Mouse (Mus musculus): ENCODE results near the gene Arsb.
"Not testable (repeated sequence)": the region's sequence is repeated elsewhere in the genome, so short reads cannot be mapped to it uniquely, and the experiment has no call there.

Arsb gene

GRCm38 (mm10) chr13:93786051-93786450 is 14.6 kb downstream of the Arsb start:
- ATAC-seq (ENCODE audit: insufficient number of reproducible peaks, low FRiP score, low TSS enrichment) = peak; percentile 64

DNA sequence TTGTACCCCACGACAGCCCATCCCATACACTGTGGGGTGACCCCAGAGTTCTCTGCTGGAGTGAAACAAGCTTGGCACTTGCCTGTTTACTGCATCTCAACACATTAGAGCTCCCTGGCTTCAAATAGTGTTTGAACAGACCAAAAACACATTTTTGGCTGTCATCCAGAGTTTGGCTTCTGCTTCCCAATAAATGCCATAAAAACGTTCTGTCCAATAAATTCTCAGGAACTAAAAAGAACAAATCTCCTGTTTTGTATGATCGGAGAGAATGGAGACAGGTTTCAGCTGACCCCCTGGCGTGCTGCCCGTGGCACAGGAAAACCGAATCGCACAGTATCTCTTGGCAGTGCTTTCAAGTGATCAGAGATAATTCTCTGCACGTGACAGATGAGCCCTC is 16.2 kb downstream of the Arsb start:
- ATAC-seq (ENCODE audit: insufficient number of reproducible peaks, low FRiP score, low TSS enrichment) = peak; percentile 60

- ATAC-seq (ENCODE audit: insufficient number of reproducible peaks, low FRiP score, low TSS enrichment) = peak; percentile 72
Measured at GRCm38 (mm10) chr13:93792945-93793642, 21.7 kb downstream of the Arsb start.

DNA sequence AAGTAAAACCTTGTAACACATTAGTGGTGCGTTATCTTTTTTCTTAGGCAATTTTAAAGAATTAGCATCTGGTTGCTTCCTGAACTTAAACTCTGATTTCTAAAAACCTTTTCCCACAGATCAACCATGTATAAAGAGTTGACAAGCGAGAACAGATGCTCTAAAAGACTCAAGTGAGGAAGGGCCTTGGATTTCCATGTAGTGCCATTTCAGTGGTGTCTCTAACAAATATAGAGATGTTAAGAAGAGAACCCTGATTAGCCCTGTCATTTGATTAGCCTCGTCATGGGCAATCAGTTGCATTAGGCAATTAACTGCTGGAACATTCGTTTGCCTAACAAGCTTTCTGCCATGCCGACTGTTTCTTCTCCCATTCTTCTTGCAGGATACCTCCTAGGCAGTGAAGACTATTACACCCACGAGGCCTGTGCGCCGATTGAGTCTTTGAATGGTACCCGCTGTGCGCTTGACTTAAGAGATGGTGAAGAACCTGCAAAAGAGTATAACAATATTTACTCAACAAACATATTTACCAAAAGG is 22.3 kb downstream of the Arsb start:
- ATAC-seq (ENCODE audit: insufficient number of reproducible peaks, low FRiP score, low TSS enrichment) = no peak

DNA sequence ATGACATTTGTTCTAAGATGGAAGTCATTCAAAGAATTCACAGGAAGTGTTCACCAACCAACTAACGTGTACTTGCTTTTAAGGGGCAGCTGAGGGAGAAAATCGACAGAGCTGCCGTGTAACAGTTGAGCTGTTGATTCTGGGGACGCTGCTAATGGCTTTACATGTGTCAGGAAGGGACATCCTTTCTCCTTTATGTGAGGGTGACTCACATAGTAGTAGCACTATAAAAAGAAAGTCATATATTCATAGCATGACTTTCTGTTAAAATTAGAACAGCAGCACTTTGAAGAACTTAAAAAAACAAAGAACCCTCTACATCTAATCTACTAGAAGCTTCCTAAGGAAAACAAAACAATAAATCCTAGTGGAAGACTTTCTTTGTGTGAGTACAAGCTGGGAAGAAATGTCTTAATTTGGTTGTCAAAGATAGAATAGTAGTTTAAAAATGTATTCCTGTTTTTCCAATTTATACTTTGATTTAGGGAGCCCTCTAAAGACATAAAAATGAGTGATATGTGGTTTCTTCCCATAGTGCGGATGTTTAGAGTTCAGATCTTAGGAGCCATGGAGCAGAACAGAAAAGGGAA is 25.7 kb downstream of the Arsb start:
- no peak for ATAC-seq (ENCODE audit: insufficient number of reproducible peaks, low FRiP score, low TSS enrichment)

- ATAC-seq (ENCODE audit: insufficient number of reproducible peaks, low FRiP score, low TSS enrichment) = not testable (repeated sequence)
Measured at GRCm38 (mm10) chr13:93810311-93810710, 38.9 kb downstream of the Arsb start.

DNA sequence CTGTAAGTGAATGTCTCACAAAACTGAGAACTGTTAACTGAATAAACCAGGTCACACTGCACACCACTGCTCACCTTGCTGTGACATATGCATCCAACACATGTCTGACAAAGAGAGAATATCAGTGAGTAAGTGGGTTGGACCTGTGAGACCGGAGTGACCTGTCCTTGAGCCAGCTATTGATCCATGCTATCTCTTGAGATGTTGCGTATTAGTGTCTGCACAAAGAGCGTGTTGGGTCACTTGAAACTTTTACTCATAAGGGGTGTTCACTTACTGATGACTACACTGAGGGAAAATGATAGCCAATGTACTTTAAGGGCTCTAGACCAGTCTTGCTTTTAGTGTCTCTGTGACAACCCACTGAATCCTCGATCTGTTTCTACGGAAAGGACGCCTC is 42.7 kb downstream of the Arsb start:
- no peak for ATAC-seq (ENCODE audit: insufficient number of reproducible peaks, low FRiP score, low TSS enrichment)

DNA sequence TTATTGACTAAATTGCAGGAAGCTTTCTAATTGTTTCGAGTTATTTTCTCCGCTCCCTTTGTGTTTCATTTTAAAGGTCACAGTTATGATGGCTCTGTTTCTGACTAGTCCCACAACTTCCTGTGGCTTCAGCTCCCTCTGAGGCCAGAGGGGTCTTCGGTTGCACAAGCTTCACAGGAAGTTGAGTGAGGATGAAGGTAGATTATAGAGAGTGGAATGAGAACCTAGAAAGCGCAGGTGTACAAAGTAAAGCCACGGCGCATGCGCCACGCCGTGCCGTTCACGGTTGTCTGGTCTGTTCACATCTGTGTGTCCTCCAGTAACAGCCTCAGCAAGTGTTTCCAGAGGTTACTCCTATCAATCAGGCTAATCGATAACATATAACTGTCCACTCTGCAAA is 43.2 kb downstream of the Arsb start:
- ATAC-seq (ENCODE audit: insufficient number of reproducible peaks, low FRiP score, low TSS enrichment) = no peak

DNA sequence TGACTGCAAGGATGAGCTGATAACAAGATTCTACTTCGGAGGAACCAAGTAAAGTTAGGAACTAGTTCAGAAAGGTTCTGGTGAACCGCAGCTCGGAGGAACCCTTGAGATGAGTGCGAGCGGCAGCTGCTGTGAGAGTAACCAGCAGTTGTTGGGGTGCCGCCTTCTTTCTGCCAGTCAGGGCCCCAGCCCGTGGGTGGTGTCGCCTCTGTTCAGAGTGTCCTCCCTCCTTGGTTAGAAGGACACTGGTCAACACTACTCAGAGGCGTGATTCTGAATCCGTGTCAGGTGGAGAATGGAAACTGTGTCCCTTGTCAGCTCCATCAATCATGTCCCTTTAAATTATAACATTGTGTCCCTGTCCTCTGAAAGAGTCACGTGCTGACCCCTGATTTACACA is 43.7 kb downstream of the Arsb start:
- no peak for ATAC-seq (ENCODE audit: insufficient number of reproducible peaks, low FRiP score, low TSS enrichment)

GRCm38 (mm10) chr13:93816127-93816526 is 44.7 kb downstream of the Arsb start:
- ATAC-seq (ENCODE audit: insufficient number of reproducible peaks, low FRiP score, low TSS enrichment) = no peak

DNA sequence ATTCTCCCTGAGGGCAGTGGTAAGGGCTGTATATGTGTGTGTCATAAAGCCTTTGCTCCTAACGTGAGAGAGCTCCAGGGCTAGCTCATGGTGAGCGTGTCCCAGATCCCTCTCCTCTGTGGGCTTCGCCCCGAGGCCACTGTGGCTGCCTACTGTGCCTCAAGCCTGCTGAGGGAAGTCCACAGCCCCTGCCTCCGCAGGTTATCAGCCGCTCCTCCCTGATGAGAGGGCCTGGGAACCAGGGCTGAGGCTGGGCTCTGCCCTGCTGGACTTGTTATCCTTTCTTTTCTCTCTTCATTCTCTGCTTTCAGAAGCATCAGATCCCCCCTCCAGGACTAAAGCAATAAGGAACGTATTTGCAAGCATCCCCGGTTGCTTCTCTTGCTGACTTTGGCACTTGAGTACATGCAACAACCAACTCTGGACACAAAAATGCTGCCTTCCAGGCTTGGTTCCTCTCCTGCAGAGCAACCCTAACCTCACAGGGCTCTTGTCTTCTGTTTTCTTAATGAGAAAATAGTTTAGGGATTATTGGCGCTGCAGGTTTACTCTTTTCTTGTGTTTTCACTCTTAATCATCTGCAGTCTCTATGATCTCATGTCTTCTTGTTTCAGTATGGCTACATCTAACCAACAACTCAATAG is 45.4 kb downstream of the Arsb start:
- no peak for ATAC-seq (ENCODE audit: insufficient number of reproducible peaks, low FRiP score, low TSS enrichment)

DNA sequence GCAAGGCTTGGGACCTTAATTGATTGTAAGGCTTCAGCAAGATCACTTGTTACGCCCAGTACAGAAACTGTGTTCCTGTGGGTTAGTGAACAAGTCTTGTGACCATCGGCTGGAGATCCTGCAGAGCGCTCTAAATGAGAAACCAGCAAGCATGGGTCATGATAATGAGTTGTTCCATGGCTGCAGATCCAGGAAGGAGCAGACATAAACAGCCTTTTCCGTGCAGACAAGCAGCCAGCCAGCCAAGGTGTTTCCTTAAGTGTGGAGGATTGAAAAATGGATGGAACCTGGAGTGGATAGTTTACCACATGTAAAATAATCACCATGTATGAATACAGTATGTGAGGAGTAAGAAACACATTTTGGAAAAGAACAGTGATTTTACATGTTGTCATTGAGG is 48.7 kb downstream of the Arsb start:
- no peak for ATAC-seq (ENCODE audit: insufficient number of reproducible peaks, low FRiP score, low TSS enrichment)

DNA sequence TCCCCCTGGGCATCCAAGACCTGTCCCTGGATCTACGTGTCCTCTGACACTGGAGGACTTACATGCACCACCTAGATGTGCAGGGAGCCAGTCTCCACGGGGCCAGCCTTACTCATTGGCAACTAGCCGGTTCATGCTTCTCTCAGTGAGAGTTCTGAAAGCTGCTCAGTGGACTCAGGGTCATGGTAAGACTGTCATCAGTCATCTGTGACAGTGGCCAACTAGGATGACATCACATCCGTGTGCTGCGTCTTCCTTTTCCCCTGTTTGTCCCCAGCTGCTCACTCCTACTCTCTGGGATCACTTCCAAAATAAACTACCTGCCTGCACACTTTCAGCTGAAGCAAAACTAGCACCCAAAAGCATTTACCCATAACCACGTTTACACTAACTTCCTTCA is 50.6 kb downstream of the Arsb start:
- ATAC-seq (ENCODE audit: insufficient number of reproducible peaks, low FRiP score, low TSS enrichment) = no peak

DNA sequence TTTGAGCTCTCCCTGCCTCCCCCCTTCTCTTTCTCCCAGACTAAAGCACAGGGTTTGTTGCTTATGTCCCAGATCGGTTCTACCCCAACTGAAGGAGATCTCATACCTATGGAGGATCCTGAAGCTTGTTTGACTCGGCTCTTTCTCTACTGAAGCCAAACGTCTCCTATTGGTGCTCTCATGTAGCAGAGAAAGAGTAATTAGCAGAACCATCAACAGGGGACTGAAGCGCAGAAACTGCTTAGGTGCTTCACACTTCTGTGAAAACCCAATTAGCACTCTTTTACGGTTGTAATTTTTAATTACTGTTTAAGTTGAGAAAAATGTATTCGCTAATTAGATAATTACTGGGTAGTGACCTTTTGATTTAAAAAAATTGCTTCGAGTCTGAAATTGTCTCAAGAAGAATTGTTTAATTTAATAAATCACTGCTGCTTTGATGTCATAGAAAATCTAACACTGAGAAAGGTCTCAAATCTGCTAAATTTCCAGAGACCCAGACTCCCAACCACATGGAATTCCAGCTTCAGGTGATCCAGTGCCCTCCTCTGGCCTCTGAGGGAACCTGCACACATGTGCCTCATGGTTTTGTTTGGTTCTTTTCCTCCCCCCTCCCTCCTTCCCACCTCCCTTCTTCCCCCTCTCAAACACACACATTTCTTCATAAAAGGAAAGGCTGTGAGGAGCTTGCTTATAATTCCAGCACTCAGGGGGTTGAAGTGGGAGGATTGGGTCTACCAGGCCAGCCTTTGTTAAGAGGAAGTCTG is 54.5 kb downstream of the Arsb start:
- ATAC-seq (ENCODE audit: insufficient number of reproducible peaks, low FRiP score, low TSS enrichment) = no peak

DNA sequence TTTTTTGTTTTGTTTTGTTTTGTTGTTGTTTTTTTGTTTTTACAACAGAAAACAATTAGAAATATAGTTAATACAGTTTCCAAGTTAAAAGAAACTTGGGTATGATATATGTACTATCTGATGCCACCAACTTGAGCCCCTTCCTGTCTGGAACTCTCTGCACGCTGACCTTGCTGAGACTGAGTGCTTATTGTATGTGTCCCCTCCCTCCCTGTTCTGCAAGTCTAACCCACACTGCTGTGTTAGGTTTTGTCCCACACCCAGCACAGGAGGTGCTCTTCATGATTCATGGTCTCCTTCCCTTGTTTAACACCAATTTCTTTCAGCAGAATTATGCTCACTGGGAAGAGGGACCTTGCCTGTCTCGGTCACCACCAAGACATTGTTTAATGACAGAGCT is 56.3 kb downstream of the Arsb start:
- no peak for ATAC-seq (ENCODE audit: insufficient number of reproducible peaks, low FRiP score, low TSS enrichment)

GRCm38 (mm10) chr13:93829565-93830293 is 58.3 kb downstream of the Arsb start:
- no peak for ATAC-seq (ENCODE audit: insufficient number of reproducible peaks, low FRiP score, low TSS enrichment)

GRCm38 (mm10) chr13:93830294-93830645 is 58.8 kb downstream of the Arsb start:
- ATAC-seq (ENCODE audit: insufficient number of reproducible peaks, low FRiP score, low TSS enrichment) = no peak

DNA sequence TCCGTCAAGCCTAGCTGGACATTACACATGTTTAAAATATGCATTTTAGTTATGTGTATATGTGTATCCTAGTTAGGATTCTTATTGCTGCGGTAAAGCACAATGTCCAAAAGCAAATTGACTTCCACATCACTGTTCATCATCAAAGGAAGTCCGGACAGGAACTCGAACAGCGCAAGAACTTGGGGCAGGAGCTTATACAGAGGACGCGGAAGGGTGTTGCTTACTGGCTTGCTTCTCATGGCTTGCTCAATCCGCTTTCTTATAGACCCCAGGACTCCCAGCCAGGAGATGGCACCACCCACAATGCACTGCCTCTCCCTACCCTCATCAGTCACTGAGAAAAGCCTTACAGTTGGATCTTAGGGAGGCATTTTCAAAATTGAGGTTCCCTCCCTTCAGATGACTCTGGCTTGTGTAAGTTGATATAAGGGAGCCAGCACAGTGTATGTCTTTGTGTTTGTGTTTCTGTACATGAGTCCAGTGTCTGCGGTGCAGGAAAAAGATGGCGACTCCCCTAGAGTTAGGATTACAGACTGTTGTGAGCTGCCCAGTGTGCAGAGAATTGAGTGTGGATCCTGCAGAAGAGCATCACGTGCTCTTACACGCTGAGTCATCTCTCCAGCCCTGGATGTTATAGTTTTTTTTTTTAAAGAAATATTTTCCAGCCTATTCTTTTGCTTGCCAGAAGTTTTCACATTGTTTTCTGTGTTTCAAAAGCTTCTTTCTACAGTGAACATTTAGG is 66.2 kb downstream of the Arsb start:
- ATAC-seq (ENCODE audit: insufficient number of reproducible peaks, low FRiP score, low TSS enrichment) = no peak

DNA sequence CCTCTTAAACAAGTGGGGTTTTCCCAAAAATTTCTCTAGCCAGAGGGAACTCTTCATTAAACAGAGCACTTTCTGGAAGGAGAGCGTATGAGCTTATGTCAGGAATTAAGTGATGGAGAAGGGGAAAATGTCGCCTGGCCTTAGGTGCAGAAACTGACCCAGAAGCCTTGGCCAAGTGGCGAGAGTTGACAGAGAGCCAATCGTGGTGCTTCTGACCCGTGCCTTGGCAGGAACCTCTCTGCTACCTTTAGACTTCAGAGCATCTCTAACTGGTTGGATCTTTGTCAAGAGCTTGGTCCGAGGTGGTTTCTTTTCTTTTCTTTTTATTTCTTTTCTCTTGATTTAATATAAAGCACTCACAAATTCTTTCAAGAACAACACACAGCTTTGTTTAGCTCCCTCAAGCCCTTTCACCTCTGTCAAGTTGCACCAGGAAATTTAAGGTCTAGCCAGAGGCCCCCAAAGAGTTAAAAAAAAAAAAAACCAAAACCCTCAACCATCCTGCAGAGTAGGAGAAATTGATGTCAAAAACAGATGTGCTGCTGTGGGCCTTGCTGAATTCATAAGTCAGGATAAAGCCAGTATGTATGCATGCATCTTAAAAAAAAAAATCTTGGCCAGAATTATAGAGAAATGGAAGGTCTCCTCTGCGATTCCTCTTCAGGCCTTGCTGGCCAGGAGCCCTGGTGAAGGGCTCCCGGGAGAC is 67.2 kb downstream of the Arsb start:
- no peak for ATAC-seq (ENCODE audit: insufficient number of reproducible peaks, low FRiP score, low TSS enrichment)
